Mouse (Mus musculus): ENCODE data around the gene Chmp5.

Gene Chmp5

DNA sequence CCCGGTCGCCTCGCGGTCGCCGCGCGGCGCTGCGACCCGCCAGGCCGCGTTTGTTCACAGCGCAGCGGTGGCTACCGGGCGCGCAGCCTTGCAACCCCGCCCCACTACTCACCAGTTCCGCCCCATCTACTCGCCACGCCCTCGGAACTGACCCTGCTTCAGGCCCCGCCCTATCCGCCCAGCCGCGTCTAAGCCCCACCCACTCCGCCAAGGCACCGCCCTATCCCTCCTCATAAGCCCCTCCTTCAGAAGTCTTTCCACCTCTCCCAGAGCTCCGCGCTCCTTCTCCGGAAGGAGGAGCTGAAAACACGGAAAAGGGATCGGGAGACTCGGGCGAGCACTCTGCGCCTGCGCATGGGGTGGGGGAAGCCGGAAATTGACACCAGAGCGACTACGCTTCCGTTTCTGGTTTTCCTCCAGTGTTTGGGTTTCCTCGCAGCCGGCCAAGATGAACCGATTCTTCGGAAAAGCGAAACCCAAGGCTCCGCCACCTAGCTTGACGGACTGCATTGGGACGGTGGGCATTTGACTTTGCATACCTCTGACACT is at the start of gene Chmp5, which contains the start of gene Bag1:
Gene Chmp5, plus strand, starts transcription at position 248 of the 549 bp plus-strand sequence.
Gene Bag1, minus strand, starts transcription at position 135 of the 549 bp plus-strand sequence.
- WGBS, result under 1% methylated on average over 50 of the region's 50 CpGs

DNA sequence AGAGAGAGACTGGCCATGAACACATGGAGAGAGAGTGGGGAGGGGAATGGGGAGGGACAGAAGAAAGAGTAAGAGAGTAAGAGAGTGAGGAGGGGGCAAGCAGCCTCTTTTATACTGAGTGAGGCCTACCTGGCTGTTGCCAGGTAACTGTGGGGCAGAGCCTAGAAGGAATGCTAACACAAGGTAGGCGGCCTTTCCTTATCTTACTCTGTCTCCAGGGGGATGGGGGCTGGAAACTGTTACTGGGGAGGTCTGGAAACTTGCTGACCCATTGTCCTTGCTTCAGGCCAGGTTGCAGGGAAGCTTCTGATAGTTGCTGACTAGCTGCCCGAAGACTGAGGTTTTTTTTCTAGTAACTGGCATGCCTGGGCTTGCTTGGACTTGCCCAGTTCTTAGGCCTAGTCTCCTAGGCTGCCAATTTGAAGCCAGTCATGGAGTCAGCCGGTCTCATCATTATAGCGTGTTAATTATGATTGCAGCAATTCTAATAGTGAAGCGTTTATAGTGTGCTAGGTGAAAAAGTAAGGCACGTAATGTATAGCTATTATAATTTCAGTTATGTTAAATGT is 49.6 kb upstream of the Chmp5 start:
- WGBS, result 92% methylated on average over 6 of the region's 6 CpGs

DNA sequence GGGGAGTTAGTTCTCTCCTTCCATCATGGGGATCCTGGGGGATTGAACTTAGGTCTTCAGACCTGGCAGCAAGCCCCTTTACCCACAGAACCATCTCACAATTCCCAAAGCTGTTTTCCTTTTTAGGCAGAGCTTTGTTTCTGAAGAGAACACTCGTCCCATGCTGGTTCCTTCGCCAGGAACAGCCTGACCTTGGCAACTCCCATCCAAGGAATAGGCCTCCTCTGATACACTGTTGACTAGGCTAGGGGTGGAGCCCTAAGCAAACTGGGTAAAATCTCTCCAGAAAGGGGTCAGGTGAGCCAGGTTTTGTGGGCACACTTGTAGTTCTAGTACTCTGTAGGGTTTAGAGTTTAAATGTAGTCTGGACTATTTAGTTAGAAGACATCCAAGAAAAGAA is 48.9 kb upstream of the Chmp5 start:
- WGBS, result 76% methylated on average over 2 of the region's 2 CpGs

DNA sequence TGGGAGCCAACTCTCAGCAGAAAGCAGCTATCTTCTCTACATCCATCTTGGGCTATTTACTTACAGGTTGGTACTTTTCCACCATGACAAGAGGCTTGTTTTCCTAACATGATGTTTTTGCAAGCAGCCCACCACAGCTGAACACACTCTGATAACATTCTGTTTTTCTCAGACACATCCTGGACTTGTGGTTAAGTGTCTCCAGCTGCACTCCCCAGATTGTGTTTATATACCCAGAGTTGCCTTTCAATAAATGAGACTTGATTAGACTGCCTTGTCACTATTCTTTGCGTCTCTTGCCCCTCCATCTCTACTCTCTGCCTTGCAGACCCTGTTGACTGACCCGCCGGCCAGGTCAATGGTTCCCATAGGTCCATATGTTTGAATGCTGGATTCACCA is 48.1 kb upstream of the Chmp5 start:
- WGBS, result 96% methylated on average over 3 of the region's 3 CpGs

DNA sequence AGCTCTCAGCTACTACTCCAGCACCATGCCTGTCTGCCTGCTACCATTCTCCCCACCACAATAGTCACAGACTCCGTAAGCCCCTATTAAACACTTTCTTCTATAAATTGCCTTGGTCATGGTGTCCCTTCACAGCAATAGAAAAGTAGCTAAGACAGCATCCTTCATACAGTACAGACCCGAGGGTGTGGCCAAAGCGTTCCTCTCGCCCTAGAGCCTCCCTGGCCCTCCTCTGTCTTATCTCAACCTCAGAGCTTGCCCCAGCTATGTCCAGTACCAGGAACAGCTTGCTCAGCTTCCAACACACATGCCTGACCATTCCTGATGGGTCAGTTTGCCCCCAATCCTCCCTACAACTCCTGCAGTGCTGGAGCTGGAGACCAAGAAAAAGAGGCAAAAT is 47.6 kb upstream of the Chmp5 start:
- 90% methylated on average over 4 of the region's 4 CpGs for WGBS

DNA sequence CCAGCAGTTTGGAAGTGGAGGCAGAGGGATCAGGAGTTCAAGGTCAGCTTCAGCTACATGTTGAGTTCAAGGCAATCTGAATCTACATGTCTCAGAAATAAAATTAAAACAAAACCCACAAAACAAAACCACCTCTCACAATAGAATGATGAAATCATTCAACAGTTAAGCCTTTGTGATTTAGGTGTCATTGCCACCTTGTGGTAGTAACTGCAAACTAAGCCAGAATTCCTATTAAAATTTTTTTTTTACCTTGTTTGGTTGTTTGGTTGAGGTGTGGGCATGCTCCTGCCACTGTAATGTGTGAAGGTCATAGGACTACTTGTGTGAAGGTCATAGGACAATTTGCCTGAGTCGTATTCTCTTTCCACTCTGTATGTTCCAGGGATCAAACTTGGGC is 41.9 kb upstream of the Chmp5 start:
- WGBS, result 45% methylated on average over 1 of the region's 1 CpGs

DNA sequence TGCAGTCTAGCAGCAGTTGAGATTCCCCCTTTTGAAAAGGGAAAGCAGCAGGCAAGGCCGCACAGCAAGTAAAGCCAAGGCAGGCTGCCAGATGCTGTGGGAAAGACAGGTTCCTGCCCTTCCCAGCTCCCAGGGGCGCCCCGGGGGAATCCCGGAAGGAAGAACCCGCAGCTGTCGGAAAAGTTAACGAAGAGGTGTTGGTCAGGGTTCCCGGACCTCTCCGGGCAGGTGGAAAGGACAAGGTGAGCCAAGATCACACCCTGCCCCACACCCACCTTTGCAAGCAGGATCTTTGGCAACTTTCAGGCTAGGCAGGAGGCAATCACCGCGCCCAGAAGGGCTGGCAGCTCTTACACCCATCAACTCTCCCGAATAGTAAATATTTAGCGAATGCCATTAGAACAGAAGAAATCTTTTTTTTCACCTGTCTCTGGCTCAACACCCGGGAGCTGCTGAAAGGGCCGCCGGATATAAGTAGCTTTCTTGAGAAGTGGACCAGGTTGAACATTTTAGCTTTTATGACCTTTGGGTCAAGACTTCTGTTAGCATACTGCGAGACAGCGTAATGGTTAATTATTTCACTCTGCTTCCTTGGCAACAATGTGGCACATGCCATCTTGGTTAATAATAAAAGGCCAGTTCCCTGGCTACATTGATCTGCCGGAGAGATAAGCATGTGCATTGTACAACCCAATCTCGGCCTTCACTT is 39.8 kb upstream of the Chmp5 start:
- WGBS, result 56% methylated on average over 20 of the region's 20 CpGs

DNA sequence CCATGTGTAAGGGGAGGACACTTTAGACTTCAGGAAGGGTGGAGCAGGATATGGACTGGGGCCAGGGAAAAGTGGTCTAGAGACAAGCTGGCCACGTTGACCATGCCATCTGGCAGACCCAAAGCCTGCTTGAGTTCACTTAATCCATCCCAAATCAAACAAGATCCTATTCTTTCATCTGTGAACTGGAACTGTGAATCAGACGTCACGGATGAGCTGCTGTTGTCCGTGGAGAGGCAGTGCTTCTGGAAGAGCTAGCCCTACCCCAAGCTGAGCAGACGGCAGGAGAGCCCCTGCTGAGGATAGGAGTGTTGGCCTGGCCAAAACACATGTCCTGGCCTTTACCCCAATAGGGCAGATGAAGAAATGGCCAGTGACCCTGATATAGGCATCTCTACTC is 32.3 kb upstream of the Chmp5 start:
- 66% methylated on average over 5 of the region's 5 CpGs for WGBS

DNA sequence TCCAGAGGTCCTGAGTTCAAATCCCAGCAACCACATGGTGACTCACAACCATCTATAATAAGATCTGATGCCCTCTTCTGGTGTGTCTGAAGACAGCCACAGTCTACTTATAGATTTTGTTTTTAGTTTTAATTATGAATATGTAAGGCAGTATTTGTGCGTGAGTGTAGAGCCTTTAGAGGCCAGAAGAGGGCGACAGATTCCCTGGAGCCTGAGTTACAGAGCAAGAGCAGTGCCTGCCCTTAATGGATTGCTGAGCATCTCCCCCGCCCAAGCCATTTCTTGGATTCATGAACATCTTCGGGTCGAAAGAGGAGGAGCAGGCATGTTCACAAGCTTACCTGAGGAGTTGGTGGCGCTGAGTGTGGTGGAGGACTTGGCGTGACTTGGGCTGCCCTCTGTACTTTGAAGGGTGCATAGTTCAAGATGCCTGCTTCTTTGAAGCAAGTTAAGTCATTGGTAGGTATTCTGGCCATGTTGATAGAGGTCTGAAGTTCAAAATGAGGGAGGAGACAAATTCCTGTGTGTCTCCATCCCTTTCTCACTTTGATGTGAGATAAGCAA is 31.5 kb upstream of the Chmp5 start:
- WGBS, result 95% methylated on average over 7 of the region's 7 CpGs

DNA sequence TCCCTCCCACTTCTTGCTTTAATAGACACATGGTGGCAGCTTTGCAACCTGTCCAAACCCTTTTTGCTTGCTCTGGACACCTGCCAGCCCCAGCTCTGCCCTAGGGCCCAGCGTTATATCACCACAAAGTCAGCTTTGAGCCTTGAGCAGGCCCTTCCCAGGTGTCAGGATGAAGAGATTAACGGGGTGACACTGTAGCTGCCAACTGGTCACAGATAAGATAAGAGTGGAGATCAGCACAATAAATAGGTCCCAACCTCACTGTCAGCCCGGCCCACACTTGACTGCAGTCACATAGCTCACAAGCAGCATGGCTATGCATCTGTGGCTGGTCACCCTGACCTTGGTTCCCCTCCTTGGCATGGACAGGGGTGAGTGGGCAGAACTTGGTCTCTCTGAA is 28.4 kb upstream of the Chmp5 start, which contains the start of gene Spink4:
Gene Spink4, plus strand, starts transcription at position 268 of the 400 bp plus-strand sequence.
- WGBS, result 50% methylated on average over 3 of the region's 3 CpGs

DNA sequence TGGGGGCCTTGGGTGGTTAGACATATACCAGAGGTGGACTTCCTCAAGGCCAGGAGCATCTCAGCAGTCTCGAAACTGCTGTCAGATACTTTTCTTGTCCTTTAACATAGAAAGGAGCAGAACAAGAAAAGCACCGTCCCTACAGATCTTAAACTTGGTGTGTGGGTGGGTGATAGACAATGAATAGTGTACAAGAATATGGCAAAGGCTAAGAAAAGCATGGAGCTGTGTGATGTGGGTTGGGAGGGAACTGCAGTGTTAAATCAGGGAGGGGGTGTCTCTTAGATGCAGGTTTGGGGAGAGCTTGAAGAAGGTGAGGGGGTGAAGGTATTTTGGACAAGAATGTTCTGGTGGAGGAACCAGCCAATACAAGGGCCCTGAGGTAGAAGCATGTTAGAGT is 27.6 kb upstream of the Chmp5 start:
- 45% methylated on average over 2 of the region's 2 CpGs for WGBS

DNA sequence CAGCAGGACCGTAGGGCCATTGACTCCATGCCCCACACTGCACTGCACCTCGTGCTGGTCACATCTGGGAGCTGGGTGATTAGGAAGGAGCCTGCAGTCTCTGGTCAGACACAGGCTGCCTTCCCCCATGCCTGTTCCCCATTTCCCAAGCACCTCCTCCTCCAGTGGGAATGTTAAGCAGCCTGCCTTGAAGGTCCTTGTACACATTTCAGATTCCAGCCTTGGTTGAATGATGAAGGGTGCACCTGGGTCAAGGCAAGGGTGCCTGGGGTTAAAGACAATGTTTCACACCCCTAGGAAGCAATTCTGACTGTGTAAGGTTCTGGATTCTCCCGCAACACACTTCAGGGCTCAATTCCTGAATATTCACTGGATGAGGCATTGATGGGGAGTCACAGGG is 26.9 kb upstream of the Chmp5 start:
- 76% methylated on average over 3 of the region's 3 CpGs for WGBS

DNA sequence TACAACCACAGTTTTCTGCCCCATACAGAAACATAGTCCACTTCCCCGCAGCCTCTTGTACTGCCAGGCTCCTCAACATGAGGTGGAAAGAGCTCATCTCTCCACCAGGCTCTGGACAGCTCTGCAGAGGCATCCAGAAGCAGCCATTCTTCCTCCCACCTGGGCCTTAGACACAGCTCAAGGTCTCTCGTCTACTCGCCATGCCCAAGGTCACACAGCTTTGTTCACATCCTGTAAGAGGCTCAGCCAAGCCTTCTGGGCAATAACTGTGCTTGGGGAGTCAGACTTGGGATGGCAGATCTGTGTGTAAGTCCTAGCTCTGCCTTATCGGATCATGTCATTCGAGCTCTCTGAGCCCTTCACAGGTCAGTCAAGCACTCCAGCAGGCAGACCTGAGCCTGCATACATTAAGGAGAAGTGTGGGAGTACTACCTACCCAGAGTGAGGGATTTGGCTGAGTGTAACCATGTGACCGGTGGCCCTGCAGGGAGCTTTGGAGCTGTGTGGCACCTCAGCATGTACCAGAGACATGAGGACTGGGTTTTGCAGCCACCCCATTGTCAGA is 25.0 kb upstream of the Chmp5 start:
- 84% methylated on average over 6 of the region's 6 CpGs for WGBS

DNA sequence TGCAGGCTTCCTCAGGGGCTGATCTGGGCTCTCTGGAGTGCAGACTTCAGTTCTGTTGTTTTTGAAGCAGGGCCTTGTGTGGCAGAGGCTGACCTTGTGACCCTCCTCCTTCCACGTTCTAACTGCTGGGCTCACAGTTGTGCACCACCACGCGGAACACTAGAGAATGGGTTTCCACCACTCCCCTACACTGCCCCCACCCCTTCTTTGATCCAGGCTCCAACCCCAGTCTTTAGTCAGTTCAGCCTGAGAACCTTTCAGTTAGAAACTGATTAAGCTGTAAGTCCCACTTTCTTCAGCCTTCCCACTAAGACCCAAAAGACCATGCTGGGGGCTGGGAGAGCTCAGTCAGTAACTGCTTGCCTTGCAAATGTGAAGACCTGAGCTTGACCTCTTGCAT is 22.6 kb upstream of the Chmp5 start:
- WGBS, result 61% methylated on average over 3 of the region's 3 CpGs

DNA sequence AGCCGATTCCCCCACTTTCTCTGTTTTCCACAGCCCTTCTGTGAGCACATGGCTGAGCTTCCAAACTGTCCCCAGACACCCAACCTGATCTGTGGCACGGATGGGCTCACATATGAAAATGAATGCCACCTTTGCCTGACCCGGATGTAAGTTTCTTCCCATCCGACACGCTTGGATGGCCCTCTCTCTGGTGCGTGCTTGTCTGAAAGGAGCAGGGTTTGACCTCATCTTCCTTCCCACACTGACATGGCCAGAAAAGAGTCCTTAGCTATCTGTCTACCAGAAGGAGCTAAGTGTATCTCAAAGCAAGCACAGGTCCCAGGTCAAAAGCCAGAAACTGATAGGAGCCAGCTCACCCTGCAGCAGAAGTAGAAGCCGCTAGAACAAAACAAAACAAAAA is 19.2 kb upstream of the Chmp5 start:
- 89% methylated on average over 7 of the region's 7 CpGs for WGBS

DNA sequence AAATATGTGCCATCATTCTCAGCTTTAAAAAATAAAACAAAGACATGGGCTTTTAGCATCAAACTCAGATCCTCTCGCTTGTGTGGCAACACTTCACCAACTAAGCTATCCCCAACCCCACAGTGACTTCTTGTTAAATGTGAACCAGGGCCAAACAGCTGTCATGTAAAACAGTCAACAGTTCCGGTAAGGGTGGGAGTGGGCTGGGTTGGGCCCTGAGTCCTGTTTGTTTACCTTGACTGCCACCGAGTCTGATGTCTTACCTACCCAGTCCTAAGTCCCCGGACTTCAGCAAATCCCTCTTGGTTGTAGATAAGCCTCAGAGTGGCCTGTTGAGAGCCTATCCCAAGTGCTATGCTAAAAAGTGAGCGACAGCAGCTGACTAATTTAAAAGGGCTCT is 14.5 kb upstream of the Chmp5 start:
- WGBS, result 88% methylated on average over 5 of the region's 5 CpGs

DNA sequence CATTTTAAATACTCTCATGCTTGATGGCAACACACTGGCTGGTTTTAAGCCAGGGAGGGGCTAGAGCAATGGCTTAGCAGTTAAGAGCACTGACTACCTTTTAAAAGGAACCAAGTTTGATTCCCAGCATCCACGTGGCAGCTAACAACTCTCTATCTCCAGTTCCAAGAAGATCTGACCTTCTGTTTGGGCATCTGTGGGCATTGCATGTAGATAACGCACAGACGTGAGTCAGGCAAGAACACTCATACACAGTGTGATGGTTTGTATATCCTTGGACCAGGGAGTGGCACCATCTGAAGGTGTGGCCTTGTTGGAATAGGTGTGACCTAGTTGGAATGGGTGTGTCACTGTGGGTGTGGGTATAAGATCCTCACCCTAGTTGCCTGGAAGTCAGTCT is 13.8 kb upstream of the Chmp5 start:
- 89% methylated on average over 3 of the region's 3 CpGs for WGBS

DNA sequence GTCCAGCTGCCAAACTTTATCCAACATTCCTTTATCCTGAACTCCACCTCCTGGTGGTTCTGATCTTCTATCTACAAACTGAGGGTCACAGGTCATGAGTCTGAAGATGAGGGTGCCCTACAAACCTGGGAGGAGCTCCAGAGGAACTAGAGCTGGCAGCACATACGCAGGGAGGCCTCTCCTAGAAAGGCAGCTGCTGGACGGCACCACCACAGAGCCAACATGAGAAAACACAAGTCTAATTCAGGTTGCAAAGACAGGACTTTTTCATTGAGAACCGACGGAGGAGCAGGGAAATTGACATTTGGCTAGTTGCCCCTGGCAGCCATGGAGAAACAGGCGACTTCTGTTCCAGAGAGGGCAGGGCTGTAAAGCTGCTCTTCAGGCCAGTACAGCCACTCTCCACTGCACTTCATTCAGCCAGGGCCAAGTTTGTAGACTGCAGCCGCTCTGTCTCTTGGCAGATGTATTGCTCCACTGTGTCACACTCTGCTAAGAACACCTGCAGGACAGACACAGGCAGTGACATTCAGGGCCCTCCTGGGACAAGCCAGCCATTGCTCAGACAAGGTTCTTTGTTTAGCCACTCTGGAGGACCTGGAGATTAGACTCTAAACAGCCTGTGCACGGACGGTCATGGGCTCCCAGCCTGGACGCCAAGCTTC is 11.9 kb upstream of the Chmp5 start:
- 60% methylated on average over 9 of the region's 9 CpGs for WGBS

DNA sequence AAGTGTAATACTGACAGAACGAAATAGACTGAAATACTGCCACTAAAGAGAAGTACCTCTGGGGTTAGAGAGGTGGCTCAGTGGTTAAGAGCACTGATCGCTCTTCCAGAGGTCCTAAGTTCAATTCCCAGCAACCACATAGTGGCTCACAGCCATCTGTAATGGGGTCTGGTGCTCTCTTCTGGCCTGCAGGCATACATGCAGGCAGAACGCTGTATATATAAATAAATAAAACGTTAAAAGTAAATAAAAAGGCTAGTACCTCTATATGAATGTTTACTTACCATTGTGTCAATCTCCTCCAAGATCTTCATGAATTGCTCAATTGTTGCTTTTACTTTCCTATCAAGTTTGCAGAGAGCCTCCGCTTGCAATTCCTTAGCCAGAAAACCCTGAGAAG is 9.4 kb upstream of the Chmp5 start:
- WGBS, result 96% methylated on average over 5 of the region's 5 CpGs

DNA sequence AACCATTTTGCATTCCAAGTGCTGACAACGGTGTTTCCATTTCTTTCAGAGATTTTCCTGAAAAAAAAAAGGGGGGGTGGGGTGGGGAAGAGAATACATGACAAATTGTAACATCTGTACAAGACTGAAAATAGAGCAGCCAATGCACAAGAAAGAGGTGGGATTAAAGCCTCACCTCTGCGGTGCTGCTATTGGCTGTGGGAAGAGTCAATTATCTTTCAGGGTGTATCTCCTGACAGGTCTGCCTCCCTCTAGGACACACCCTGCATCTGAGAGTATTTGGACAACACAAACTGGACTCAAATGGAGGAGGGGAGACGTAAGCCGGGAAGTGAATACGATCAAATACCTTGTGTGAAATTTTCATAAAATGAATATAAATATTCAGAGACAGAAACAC is 4.6 kb upstream of the Chmp5 start:
- WGBS, result 98% methylated on average over 5 of the region's 5 CpGs

DNA sequence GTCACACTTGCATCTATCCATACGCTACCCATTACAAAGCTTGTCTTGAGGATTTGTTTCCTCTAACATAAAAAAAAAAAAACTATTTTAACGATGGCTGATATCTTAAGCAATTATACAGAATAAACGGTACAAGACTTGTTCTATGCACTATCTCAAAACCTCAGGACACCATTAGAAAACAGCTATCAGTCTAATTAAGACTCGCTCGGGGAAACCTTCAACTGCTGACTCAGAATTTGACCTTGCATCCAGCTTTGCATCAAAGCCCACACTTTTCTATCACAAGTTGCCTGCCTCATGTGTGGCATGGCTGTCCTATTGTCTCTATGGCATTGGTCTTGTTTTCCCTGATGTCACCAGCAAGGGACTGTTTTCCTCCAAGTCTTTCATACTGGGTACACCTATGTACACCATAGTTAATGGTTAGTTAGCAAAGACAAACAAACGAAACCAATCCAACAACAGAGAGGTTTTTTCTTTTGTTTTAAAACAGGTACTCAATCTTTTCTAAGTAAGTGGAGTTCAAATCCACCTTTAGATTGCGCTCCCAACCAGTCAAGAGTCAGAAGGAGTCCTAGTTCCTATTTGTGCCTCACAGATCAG is 1.6 kb upstream of the Chmp5 start:
- WGBS, result 90% methylated on average over 7 of the region's 7 CpGs

Measured in cerebral cortex, adult 2 months (tissue).